Mouse (Mus musculus) retina, embryonic 14.5 days (tissue): Measurements from ENCODE around the gene Mboat2.

Experiments used
- DNase-seq: peaks from one replicate; pipeline ENCODE4 v3.0.0-alpha.2; 2015; ENCODE audit warnings: low spot score

Gene Mboat2

DNA sequence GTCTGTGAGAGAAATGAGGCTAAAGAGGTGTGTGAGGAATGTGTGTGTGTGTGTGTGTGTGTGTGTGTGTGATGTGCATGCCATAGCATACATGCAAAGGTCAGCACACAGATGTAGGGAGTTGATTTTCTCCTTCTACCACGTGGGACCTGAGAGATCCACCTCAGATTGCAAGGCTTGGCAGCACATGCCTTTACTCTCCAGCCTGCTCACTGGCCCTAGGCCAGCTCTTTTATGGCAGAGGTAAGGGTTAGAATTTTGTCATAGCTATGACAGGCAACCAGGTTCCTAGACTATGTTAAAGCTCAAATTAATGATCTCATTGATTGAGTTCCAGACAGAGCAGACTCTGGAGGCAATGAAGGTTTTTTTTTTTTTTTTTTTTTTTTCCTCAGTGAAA lies 33.1 kb downstream of the Mboat2 start:
- DNase-seq: no peak

DNA sequence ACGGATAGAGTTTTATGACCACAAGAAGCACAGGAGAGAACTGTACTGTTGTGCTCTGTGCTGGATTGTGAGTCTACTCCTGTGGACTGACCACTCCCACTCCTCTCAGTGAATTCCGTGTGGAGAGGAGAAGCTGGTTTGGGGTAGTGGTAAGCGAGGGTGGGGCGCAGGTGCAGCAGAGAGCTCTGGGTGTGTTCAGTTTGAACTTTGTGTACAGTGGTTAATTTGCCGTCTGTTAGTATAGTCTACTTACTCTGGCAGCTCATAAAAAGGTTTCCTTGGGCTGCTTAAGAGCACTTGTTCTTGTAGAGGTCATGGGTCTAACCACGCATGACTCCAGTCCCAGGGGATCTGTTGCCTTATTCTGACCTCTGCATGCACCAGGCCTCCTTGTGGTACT lies 36.0 kb downstream of the Mboat2 start:
- no peak for DNase-seq

DNA sequence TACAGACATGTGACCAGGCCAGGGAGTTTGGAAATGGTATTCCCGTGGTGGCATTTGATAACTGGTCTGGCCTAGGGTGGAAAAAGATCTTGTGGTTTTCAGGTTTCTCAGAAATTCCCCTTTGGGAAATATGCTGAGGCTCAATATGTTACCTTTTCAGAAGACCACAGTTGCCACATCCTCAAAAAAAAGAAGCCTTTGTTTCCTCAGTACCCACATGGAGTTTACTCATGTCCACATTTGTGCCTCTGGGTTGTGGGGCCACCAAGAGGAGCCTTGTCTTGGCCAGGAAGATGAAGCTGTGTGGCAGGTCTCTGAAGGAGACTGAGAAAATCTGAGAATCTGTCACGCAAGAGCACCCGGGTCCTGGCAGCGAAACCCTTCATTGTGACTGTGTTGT lies 38.0 kb downstream of the Mboat2 start:
- no peak for DNase-seq

DNA sequence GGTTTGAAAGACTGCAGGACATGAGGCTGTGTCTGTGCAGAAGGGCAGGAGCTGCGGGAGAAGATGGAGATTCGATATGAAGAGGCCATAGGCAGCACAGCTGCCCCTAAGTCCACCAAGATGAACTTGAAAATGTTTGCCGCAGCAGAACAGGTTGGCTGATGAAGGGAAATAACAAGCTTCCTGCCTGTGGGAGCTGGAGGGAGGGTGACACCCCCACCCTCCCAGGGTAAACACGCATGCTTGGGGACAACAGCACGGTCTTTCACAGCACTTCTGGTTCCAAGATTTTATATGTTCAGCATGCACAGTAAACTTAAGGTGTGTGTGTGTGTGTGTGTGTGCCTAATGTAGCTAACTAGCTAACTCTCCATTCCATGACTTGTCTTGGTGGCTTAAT lies 38.6 kb downstream of the Mboat2 start:
- no peak for DNase-seq

DNA sequence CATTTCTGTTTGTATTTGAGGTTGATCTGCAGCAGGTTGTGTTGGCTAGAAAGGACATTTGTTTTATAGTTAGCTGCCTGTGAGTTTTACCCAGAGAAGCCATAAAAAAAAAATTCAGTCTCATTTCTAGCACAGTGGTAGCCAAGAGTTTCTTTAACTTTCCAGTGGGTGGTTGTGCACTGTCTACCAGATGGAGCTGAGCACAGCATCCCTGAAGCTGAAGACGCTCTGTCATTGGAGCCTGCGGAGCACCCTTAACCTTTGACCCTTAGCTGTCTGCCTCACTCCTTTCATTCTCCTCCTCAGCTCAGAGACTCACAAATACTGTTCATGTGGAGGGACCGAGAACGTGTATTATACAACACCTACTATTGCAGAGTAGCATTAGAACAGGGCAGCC lies 40.2 kb downstream of the Mboat2 start:
- no peak for DNase-seq

DNA sequence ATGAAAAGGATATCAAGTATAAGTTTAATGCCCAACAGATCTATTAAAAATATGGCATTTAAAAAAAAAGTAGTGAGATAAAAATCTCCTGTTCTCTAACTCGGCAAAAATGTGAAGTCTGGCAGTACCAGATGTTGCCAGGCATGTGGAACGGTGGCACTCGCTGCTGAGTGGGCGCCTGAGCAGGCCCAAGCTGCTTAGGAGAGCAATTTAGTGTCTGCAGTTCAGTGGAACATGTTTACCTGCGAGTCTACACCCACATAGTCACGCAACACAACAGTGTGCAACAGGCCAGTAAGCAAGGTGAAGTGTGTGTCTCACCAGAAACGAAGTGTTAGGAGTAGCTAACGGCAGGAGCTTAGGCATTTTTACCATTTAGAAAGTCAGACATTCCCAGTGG lies 41.6 kb downstream of the Mboat2 start:
- no peak for DNase-seq

DNA sequence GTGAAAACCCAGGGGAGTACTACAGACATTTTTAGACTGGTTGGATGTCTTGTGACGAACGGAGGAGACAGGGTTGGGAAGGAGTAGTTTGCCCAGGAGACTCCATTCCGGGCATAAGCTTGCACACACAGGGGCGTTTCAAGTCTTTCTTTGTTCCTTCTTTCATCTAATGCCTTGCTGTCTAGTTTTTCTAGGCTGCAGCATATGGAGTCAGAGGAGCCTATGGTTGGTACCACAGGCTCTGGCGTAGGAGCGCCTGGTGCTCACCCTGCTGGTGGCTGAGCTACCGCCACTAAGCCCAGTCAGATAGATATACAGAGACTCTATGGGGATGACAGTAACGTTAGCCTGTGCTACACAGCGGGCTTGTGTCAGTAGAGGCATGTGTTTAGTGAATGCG lies 42.0 kb downstream of the Mboat2 start:
- no peak for DNase-seq

DNA sequence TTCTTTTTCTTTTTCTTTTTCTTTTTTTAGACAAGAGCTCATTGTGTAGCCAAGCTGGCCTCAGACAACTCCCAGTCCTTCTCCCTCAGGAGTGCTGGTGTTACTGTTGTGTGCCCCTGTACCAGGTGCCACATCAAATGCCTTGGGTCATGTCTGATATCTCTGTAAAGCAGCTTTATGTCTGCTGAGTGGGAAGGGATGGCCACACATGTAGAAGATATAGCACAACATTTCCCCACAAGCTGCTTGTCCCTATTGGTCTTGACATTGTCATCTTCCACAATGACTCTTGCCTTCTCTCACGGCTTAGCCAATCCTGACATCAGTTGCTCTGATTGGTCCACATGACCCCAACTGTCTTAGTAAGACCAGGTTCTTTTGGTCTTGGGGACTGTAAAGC lies 45.2 kb downstream of the Mboat2 start:
- DNase-seq: no peak

DNA sequence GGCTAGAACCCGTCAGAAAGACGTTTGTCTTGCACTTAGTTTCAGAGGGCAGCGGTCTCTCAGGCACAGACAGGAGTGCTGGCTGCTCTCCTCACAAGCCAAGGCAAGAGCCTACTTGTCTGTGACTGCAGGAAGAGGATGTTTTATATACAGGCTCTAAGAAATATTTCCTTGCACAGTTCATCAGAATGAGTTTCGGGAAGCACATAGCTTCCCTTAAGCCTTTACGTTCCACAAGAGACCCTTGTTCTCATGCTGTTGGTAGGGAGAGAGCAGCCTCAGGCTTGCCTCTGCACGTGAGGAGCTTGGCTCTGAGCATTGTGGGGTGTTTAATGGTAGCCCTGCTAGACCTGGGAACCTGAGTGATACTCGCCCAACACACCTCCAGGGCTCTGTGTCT lies 46.6 kb downstream of the Mboat2 start:
- DNase-seq: no peak

DNA sequence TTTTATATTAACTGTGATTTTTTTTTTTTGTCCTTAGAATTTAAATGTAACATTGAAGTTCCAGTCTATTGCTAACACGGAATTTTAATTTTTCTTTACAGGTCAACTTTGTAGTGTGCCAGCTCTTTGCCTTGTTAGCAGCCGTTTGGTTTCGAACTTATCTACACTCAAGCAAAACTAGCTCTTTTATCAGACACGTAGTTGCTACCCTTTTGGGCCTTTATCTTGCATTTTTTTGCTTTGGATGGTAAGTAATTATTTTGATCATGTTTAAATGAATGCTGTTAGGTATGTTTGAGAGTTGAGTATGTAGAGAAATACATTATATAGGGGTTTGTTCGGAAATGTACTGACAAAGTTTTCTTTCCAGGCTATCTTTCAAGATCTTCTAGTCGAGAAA lies 47.4 kb downstream of the Mboat2 start:
- no peak for DNase-seq

DNA sequence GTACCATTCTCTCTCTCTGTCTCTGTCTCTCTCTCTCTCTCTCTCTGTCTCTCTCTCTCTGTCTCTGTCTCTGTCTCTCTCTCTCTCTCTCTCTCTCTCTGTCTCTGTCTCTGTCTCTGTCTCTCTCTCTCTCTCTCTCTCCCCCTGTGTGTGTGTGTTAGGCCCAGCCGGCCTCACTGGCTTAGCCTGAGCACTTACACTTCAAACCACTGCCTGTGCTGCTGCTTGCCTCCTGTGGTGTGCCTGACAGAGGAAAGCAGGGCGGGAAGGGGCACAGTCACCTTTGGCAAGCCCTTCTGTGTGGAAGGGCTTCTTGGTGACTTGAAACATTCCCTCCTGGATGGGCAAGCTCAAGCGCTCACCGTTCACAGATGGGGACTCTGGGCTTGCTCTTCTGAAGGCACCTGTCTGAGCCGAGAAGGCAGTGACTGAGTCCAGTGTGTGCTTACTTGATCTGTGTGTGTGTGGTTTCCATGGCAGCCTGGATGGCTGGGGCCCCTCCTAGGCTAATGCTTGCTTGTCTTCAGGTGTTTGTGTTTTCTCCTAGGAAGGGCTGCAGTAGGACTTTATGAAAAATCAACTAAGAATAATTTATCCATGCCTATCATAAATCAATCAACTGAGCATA lies 48.2 kb downstream of the Mboat2 start:
- DNase-seq: no peak

DNA sequence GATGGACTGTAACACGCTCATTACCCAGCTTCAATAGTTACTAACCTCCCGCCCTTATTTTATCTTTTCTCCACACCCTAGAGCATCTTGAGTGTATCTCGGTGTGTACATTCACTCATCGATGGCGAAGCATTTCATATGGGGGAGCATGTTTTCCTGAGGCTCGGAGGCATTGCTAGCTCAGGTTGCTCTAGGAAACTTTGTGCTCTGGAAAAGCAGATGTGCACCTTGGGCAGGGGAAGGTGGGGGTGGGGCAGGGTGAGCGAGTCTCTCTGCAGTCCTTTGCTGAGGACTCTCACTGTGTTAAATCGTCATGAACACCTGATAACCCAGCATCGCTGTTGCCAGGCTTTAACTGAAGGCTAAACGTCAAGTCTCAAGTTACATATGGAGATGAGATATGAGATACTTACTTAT lies 48.9 kb downstream of the Mboat2 start:
- no peak for DNase-seq

DNA sequence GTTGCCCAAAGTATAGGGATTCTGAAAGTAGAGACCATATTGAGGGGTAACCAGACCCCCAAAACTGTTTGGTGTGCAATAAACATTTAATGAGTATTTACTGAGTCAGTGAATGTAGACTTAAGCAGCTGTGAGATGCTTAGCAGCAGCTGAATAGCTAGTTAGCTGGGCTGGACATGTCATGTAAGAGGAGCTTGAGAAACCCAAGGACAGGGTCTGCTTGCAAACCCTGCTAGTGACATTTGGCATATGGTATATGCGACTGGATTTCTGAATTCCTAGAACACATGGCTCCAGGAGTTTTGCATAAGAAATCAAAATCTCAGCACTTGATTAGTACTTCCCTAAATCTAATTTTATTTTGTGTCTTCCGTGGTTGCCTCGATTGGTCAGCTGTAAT lies 52.6 kb downstream of the Mboat2 start:
- DNase-seq: no peak

DNA sequence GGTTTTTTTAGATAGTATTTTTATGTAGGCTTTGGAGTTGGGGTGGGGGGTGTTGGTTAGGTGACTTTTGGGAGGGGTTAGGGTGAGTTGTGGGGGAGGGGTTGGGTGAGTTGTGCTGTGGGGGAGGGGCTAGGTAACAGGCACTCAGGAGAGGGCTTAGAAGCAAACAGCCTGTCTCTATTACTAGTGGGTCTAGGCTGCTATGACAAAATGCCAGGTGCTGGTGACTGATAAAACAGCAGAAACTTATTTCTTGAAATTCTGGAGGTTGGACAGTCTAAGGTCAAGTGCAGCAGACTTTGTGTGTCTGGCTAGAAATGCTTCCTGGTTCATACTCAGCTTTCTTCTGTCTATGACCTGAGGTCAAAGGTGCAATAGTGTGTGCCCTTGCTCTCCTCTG lies 56.1 kb downstream of the Mboat2 start:
- DNase-seq: no peak

DNA sequence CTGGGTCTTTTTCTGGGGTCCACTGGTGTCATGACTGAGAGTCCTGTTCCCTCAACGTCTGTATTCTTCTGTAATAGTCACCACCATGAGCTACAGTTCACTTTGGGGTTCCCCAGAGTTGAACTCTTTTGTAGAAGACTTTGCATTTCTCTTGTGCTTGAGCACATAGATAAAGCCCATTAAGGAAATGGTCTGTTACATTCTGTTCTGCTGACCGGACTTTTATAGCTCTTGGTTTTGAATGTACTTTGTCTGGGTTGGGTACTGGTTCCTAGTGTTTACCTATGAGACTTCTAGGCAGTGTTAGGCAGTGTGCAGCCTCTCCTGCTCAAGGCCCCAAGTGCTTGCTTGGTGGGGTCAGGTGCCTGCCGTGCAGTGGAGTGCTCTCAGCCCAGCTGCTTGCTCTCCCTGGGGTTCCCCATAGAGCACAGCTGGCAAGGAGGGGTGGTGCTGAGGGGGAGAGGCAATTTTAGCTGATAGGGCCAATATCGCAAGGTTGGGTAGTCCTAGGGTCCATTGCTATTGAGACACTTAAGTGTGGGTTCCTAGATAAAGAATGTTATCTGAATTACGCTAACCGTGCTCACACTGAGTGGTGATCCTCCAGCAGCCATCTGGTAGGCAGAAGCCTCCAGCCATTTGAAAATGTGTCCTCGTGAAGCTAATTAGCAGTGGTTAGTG lies 58.8 kb downstream of the Mboat2 start:
- no peak for DNase-seq

DNA sequence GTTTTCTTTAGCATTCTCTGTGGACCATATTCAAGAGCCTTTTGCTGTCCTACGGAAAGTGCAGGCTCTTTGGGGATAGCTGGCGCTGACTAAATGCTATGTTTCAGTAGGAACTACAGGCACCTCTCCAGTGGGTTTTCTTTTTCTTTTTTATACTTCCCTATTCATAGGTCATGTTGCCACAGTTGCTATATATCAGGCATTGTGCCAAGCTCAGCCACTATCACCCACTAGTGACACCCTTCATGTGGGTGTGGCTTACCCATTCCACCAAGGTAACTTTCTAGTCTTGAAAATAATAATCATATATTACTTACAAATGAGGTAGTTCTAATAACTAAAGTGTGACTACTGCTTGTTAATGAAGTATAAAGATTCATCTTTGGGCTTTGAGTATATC lies 59.5 kb downstream of the Mboat2 start:
- DNase-seq: no peak

DNA sequence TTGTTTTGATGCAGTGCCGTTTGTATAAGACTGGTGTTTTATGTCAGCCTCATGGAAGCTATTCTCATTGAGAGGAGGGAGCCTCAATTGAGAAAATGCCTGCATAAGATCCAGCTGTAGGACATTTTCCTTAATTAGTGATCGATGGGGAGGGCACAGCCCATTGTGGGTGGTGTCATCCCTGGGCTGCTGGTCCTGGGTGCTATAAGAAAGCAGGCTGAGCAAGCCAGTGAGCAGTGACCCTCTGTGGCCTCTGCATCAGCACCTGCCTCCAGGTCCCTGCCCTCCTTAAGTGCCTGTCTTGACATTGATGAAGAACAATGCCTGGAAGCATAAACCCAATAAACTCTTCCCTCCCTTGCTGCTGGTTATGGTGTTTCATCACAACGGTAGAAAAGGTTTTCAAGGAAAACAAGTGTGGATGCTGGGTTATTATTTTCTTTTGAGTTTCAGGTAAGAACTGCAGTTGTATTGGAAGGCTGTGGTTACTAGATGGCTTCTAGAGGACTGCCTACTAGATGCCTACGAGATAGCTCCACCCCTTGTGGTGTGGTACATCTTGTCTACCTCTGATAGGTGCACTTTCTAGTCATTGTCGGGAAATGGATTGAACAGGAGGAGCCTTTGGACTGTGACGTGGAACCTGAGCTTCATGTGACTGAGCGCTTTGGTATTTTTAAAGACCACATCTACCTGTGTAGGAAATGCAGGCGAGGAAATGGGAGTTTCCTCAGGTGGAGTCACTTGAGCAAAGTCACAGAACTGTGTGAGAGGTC lies 60.2 kb downstream of the Mboat2 start:
- no peak for DNase-seq

DNA sequence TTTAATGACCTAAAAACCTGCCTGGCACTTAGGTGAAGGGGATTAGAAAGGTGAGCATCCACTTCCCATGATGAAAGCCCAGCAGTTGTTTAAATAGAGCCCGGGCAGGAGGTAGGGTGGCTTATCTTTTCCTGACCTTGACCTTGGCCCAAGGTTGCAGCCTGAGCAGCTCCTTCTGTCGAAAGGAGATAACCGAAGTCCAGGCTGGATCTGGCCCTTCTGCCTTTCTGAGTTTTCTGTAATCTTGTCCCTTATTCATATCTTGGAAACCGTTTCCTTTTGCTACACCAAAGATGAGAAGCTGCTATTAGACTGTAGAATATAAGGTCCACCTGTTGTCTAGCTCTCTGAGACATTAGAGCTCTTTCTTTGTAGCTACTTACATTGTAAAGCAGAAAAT lies 61.9 kb downstream of the Mboat2 start:
- no peak for DNase-seq

DNA sequence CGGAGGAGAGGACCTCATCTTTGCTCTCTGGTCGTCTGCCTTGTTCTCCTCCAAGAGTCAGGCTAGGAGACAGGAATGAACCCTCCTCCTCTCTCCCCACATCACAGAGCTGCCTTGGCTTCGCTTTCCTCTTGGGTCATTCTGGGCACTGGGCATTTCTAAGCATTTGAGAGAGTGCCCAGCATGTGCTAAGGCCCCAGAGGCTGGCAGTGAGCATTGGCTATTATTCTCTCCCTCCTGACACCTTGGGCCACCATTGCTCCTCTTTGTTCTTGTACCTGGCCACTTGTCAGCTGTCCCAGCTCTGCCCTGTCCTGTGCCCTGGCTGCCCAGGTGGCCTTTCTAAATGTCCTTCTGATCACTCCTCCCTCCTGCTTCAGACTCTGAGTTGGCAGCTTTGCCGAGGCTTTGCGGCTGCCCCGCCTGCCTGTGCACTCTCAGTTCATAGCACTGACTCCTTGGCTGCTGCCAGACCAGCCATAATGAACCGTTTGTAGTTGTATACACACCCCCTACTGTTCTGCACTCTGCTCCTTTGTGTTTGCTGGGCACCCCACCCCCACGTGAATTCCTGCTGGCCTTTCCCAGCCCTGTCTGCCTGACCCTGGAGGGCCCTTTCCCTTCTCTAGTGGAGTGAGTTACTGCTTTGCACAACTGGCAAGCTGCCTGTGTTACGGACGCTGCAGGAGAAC lies 63.2 kb downstream of the Mboat2 start:
- peak; percentile 73 for DNase-seq

DNA sequence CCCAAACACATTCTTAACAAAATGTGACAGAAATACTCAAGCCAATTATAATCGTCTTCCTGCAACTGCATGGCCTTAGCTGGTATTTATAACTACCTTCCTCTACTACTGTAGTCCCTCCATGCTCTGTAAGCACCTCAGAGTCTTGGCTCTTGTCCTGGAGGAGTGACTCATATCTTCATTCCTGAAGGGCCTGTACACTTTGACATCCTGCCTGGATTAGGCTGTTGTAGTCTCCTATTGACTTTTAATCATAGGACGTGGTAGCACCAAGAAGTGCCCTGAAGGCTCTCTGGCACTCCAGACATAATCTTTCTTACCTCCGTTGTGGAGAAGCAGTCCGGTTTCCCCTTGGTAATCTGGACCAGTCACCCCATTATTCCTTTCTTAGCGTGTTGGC lies 64.7 kb downstream of the Mboat2 start:
- no peak for DNase-seq

DNA sequence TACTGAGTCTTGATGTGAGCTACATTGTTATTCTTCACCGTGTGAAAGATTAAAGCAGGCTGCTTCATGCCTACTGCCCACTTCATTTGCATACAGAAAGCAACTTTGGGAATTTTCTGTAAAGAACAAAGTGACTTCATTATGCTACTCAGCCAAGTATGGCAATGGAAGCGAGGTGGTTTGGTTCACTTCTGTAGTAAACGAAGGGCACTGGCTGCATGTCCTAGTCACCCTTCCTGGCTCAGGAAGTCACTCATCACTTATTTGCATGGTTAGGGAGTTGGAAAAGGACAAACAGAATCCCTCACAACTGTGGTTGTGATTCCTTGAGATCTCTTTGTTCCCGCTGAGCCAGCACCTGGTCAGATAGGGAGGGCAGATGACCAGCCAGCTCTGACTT lies 66.7 kb downstream of the Mboat2 start:
- DNase-seq: no peak

DNA sequence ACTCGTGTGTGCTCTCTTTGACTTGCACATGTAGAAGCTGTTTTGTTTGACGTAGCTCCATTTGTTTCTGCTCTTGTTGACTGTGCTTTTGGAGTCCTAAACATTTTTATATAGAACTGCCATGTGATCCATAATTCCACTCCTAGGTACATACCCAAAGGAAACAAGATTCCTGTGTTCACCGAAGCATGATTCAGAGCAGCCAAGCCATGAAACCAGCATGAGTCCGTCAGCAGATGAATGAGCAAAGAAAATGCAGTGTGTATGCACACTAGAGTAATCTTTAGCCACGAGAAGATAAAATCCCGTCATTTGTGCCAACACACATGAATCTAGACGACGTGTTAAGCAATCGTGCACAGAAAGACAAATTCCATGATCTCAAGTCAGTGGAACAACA lies 67.5 kb downstream of the Mboat2 start:
- DNase-seq: peak; percentile 41

DNA sequence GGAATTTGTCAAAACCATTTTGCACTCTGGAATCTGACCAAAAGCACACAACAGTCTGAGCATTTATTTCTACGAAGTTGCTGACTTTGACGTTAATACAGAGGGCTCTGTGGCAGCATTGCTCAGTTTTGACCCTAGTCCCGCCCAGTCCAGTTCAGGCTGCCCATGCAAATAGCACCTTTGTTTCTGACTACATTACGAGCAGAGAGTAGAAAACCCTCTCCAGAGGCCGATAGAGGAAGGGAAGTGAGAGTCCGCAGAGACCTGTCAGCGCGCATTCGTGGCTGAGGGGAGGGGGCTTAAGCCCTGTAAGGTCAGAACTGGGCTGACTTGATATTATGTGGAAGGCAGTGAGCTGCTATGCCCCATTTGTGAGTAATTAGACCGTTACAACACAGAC lies 69.0 kb downstream of the Mboat2 start:
- DNase-seq: no peak
